Mouse (Mus musculus): ENCODE data around the gene Cd207.

DNA sequence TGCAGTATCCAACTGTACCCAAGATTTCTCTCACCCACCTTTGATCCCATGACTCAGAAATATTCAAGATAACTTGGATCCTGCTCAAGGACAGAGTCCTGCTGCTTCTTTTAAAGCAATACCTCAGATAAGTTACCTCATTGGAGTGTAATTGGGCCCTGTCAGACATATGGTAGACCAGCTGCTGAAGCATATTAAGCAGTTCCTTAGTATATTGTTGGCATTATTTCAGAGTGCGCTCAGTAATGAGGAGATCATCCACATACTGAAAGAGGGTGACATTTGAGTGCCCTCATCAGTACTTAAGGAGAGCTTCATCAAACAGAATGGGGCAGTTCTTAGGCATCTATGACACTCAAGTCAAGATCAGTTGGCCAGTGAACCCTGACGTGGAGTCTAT is 12.6 kb downstream of the Cd207 start:
- no peak for TF ChIP-seq CTCF (IDR thresholded peaks at IDR 0.05; ENCODE audit: low read depth, low read length)
- TF ChIP-seq POLR2A (IDR thresholded peaks at IDR 0.05; ENCODE audit: borderline replicate concordance, low read depth, low read length) = no peak
